Mouse (Mus musculus): ENCODE results near the gene Stard9. TPM values are rescaled to one million over a fixed set of nuclear protein-coding genes. Genes with fewer than 3 reads are reported as not detected.
A peak's percentile ranks its signal among the peaks of the same experiment; 100 is the strongest.

The Stard9 gene
- total and polyA plus RNA-seq, 2 experiments = 1.4 to 3.3 TPM

GRCm38 (mm10) chr2:120731167-120731862 is 102.4 kb downstream of the Stard9 start:
- 0% methylated on average over 60 of the region's 61 CpGs for WGBS
- peaks cover 15% of the 10 kb centered on the region for H3K36me3 ChIP-seq (ENCODE audit: control insufficient read depth, insufficient read depth, low read length)
- peak; percentile 76 for DNase-seq (ENCODE audit: extremely low read depth, low read depth, low spot score)
- H3K4me1 ChIP-seq (ENCODE audit: control insufficient read depth, insufficient read depth, low read length) = peaks cover 7% of the 10 kb centered on the region
- TF ChIP-seq POLR2A (IDR thresholded peaks at IDR 0.05; ENCODE audit: extremely low read depth, insufficient read depth, low read length) = peak; percentile 86
- TF ChIP-seq CTCF (IDR thresholded peaks at IDR 0.05; ENCODE audit: low read depth, low read length) = peak; percentile 9; the same call in 1 of the 2 replicates
- H3K79me2 ChIP-seq (ENCODE audit: control insufficient read depth, insufficient read depth, low read length) = no peaks in the 10 kb centered on the region; the same call in 1 of the 2 replicates
- peak overlapping the region; percentile 87 for H3K9ac ChIP-seq (ENCODE audit: low read depth, low read length)
- peak overlapping the region; percentile 69 for H3K27ac ChIP-seq (replicated peaks; ENCODE audit: insufficient read depth, low read depth, low read length)
- peak overlapping the region; percentile 89 for H3K4me3 ChIP-seq (ENCODE audit: insufficient read depth, low read depth, low read length)
- no peaks in the 10 kb centered on the region for H3K27me3 ChIP-seq (ENCODE audit: control insufficient read depth, insufficient read depth, low read length)

- WGBS = 41% methylated on average over 7 of the region's 7 CpGs
- Histone ChIP-seq H3K4me1 (ENCODE audit: control insufficient read depth, insufficient read depth, low read length) (peaks cover 7% of the 10 kb centered on the region), H3K9ac (ENCODE audit: low read depth, low read length) (no peak overlapping the region), H3K4me3 (ENCODE audit: insufficient read depth, low read depth, low read length) (no peak overlapping the region), H3K79me2 (ENCODE audit: control insufficient read depth, insufficient read depth, low read length) (no peaks in the 10 kb centered on the region; the same call in 1 of the 2 replicates), H3K27me3 (ENCODE audit: control insufficient read depth, insufficient read depth, low read length) (no peaks in the 10 kb centered on the region), H3K36me3 (ENCODE audit: control insufficient read depth, insufficient read depth, low read length) (peaks cover 8% of the 10 kb centered on the region), H3K27ac (replicated peaks; ENCODE audit: insufficient read depth, low read depth, low read length) (peak overlapping the region; percentile 29; the same call in 1 of the 2 replicates)
- TF ChIP-seq CTCF (IDR thresholded peaks at IDR 0.05; ENCODE audit: low read depth, low read length) = no peak
- DNase-seq (ENCODE audit: extremely low read depth, low read depth, low spot score) = no peak
Observed at GRCm38 (mm10) chr2:120731877-120732530, 103.1 kb downstream of the Stard9 start.

GRCm38 (mm10) chr2:120745496-120745895 is 116.6 kb downstream of the Stard9 start:
- TF ChIP-seq CTCF (IDR thresholded peaks at IDR 0.05; ENCODE audit: low read depth, low read length) = no peak
- Histone ChIP-seq H3K27me3 (ENCODE audit: control insufficient read depth, insufficient read depth, low read length) (no peaks in the 10 kb centered on the region), H3K79me2 (ENCODE audit: control insufficient read depth, insufficient read depth, low read length) (no peaks in the 10 kb centered on the region), H3K9ac (ENCODE audit: low read depth, low read length) (no peak overlapping the region), H3K4me3 (ENCODE audit: insufficient read depth, low read depth, low read length) (no peak overlapping the region), H3K36me3 (ENCODE audit: control insufficient read depth, insufficient read depth, low read length) (peaks cover 13% of the 10 kb centered on the region; the same call in 1 of the 2 replicates), H3K4me1 (ENCODE audit: control insufficient read depth, insufficient read depth, low read length) (no peaks in the 10 kb centered on the region), H3K27ac (replicated peaks; ENCODE audit: insufficient read depth, low read depth, low read length) (no peak overlapping the region)
- 94% methylated on average over 1 of the region's 1 CpGs for WGBS
- DNase-seq (ENCODE audit: extremely low read depth, low read depth, low spot score) = no peak

GRCm38 (mm10) chr2:120748041-120748440 is 119.1 kb downstream of the Stard9 start:
- no peak for TF ChIP-seq CTCF (IDR thresholded peaks at IDR 0.05; ENCODE audit: low read depth, low read length)
- no peak for TF ChIP-seq POLR2A (IDR thresholded peaks at IDR 0.05; ENCODE audit: extremely low read depth, insufficient read depth, low read length)
- H3K9ac ChIP-seq (ENCODE audit: low read depth, low read length) = no peak overlapping the region
- H3K79me2 ChIP-seq (ENCODE audit: control insufficient read depth, insufficient read depth, low read length) = no peaks in the 10 kb centered on the region
- no peaks in the 10 kb centered on the region for H3K27me3 ChIP-seq (ENCODE audit: control insufficient read depth, insufficient read depth, low read length)
- H3K4me1 ChIP-seq (ENCODE audit: control insufficient read depth, insufficient read depth, low read length) = no peaks in the 10 kb centered on the region
- H3K36me3 ChIP-seq (ENCODE audit: control insufficient read depth, insufficient read depth, low read length) = peaks cover 13% of the 10 kb centered on the region; the same call in 1 of the 2 replicates
- H3K27ac ChIP-seq (replicated peaks; ENCODE audit: insufficient read depth, low read depth, low read length) = no peak overlapping the region
- no peak overlapping the region for H3K4me3 ChIP-seq (ENCODE audit: insufficient read depth, low read depth, low read length)
- no peak for DNase-seq (ENCODE audit: extremely low read depth, low read depth, low spot score)
- 97% methylated on average over 2 of the region's 2 CpGs for WGBS

- DNase-seq (ENCODE audit: extremely low read depth, low read depth, low spot score) = no peak
Observed at GRCm38 (mm10) chr2:120761922-120762321, 133.0 kb downstream of the Stard9 start.

More at GRCm38 (mm10) chr2:120761922-120762321, 133.0 kb downstream of the Stard9 start:
- Histone ChIP-seq H3K27ac (replicated peaks; ENCODE audit: insufficient read depth, low read depth, low read length) (no peak overlapping the region), H3K79me2 (ENCODE audit: control insufficient read depth, insufficient read depth, low read length) (no peaks in the 10 kb centered on the region), H3K36me3 (ENCODE audit: control insufficient read depth, insufficient read depth, low read length) (peaks cover 5% of the 10 kb centered on the region), H3K4me1 (ENCODE audit: control insufficient read depth, insufficient read depth, low read length) (no peaks in the 10 kb centered on the region), H3K4me3 (ENCODE audit: insufficient read depth, low read depth, low read length) (no peak overlapping the region), H3K9ac (ENCODE audit: low read depth, low read length) (no peak overlapping the region), H3K27me3 (ENCODE audit: control insufficient read depth, insufficient read depth, low read length) (no peaks in the 10 kb centered on the region)
- TF ChIP-seq CTCF (IDR thresholded peaks at IDR 0.05; ENCODE audit: low read depth, low read length) (no peak), POLR2A (IDR thresholded peaks at IDR 0.05; ENCODE audit: extremely low read depth, insufficient read depth, low read length) (no peak)

All from liver, adult 2 months (tissue).